Mouse (Mus musculus) MEL (cell line): Measurements from ENCODE around the gene Prkci. TPM values are rescaled to one million over a fixed set of nuclear protein-coding genes. Genes with fewer than 3 reads are reported as not detected.

ENCODE experiments used
- DNase-seq: peaks from one replicate; pipeline ENCODE4 v3.0.0; 2011; ENCODE audit warnings: low read depth, low spot score
- H3K27ac ChIP-seq: 2 replicates; pipeline ENCODE4 v1.5.1; 2012; ENCODE audit warnings: low read depth, mild to moderate bottlenecking, control low read depth, low read length, moderate library complexity; ENCODE audit not compliant: control insufficient read depth
- H3K27me3 ChIP-seq, 2 experiments: fragments of 150-350 bp in 1 of 2; sonication (generic) in 1 of 2; 2 replicates each; pipeline ENCODE4 v1.6.1; 2012; ENCODE audit warnings: low read length in 2 of 2, mild to moderate bottlenecking in 2 of 2, improper control_type of control experiment in 1 of 2, moderate library complexity in 1 of 2; ENCODE audit not compliant: insufficient read depth in 2 of 2, control insufficient read depth in 1 of 2
- H3K36me3 ChIP-seq, 2 experiments: 2 replicates each; pipeline ENCODE4 v1.6.1; 2012 to 2014; ENCODE audit warnings: low read length in 2 of 2, improper control_type of control experiment in 1 of 2, inconsistent platforms in 1 of 2, mild to moderate bottlenecking in 1 of 2; ENCODE audit not compliant: insufficient read depth in 2 of 2, control insufficient read depth in 1 of 2
- H3K4me1 ChIP-seq, 2 experiments: fragments of 150-350 bp in 1 of 2; sonication (generic) in 1 of 2; 2 replicates each; pipeline ENCODE4 v1.6.1; 2012; ENCODE audit warnings: low read length in 2 of 2, improper control_type of control experiment in 1 of 2, mild to moderate bottlenecking in 1 of 2; ENCODE audit not compliant: insufficient read depth in 2 of 2, control insufficient read depth in 1 of 2
- H3K4me3 ChIP-seq, 2 experiments: fragments of 150-350 bp in 1 of 2; sonication (generic) in 1 of 2; 2 replicates each; pipeline ENCODE4 v1.5.1; 2012; ENCODE audit warnings: low read depth in 2 of 2, low read length in 2 of 2, mild to moderate bottlenecking in 2 of 2, moderate library complexity in 2 of 2, control low read depth in 1 of 2, improper control_type of control experiment in 1 of 2; ENCODE audit not compliant: control insufficient read depth in 1 of 2, insufficient read depth in 1 of 2
- H3K79me2 ChIP-seq: 2 replicates; pipeline ENCODE4 v1.6.1; 2012; ENCODE audit warnings: mild to moderate bottlenecking, low read length, moderate library complexity; ENCODE audit not compliant: control insufficient read depth, poor library complexity, insufficient read depth
- H3K9ac ChIP-seq: 2 replicates; pipeline ENCODE4 v1.6.1; 2012; ENCODE audit warnings: low read depth, mild to moderate bottlenecking, control low read depth, low read length, moderate library complexity; ENCODE audit not compliant: control insufficient read depth, poor library complexity, severe bottlenecking
- H3K9me3 ChIP-seq: fragments of 150-350 bp; sonication (generic); replicated peaks from 2 replicates; pipeline ENCODE4 v1.6.1; 2012; ENCODE audit warnings: mild to moderate bottlenecking, low read length, improper control_type of control experiment, moderate library complexity; ENCODE audit not compliant: insufficient read depth
- CHD1 ChIP-seq: IDR thresholded peaks from 2 replicates; pipeline ENCODE4 v1.6.1; 2012; ENCODE audit warnings: low read depth, mild to moderate bottlenecking, inconsistent platforms, low read length, improper control_type of control experiment
- CTCF ChIP-seq, 3 experiments: IDR thresholded peaks in 2 of 3; conservative IDR thresholded peaks in 1 of 3; 2 replicates each; pipeline ENCODE4 v1.5.1; 2011 to 2012; ENCODE audit warnings: low read length in 3 of 3, low read depth in 2 of 3, mild to moderate bottlenecking in 2 of 3, improper control_type of control experiment in 1 of 3, inconsistent platforms in 1 of 3, mixed read lengths in 1 of 3, moderate library complexity in 1 of 3; ENCODE audit not compliant: control insufficient read depth in 1 of 3, insufficient read depth in 1 of 3, poor library complexity in 1 of 3, severe bottlenecking in 1 of 3
- EP300 ChIP-seq, 2 experiments: IDR thresholded peaks; 2 replicates each; pipeline ENCODE4 v1.6.1; 2011; ENCODE audit warnings: improper control_type of control experiment in 2 of 2, low read length in 2 of 2, low read depth in 1 of 2, mild to moderate bottlenecking in 1 of 2
- POLR2A ChIP-seq, 2 experiments: IDR thresholded peaks; 2 replicates each; pipeline ENCODE4 v1.6.1; 2011 to 2012; ENCODE audit warnings: low read length in 2 of 2, mild to moderate bottlenecking in 2 of 2, control low read depth in 1 of 2, improper control_type of control experiment in 1 of 2, low read depth in 1 of 2, moderate library complexity in 1 of 2; ENCODE audit not compliant: control insufficient read depth in 1 of 2, insufficient read depth in 1 of 2, poor library complexity in 1 of 2
- RCOR1 ChIP-seq: IDR thresholded peaks from 2 replicates; pipeline ENCODE4 v1.6.1; 2012; ENCODE audit warnings: low read depth, mild to moderate bottlenecking, inconsistent platforms, low read length, improper control_type of control experiment
- SIN3A ChIP-seq: IDR thresholded peaks from 2 replicates; pipeline ENCODE4 v1.6.1; 2012; ENCODE audit warnings: low read length, improper control_type of control experiment, inconsistent platforms
- TAL1 ChIP-seq: IDR thresholded peaks from 2 replicates; pipeline ENCODE4 v1.6.1; 2012; ENCODE audit warnings: mild to moderate bottlenecking, inconsistent platforms, low read length, moderate library complexity, mixed read lengths
- TCF12 ChIP-seq: IDR thresholded peaks from 2 replicates; pipeline ENCODE4 v1.6.1; 2014; ENCODE audit warnings: low read depth, mild to moderate bottlenecking, inconsistent platforms, low read length, improper control_type of control experiment, moderate library complexity
- UBTF ChIP-seq: IDR thresholded peaks from 2 replicates; pipeline ENCODE4 v1.6.1; 2012; ENCODE audit warnings: low read depth, mild to moderate bottlenecking, inconsistent platforms, low read length, improper control_type of control experiment, moderate library complexity, borderline replicate concordance; ENCODE audit not compliant: insufficient read depth
- USF2 ChIP-seq, 2 experiments: IDR thresholded peaks; 2 replicates each; pipeline ENCODE4 v1.6.1; 2011 to 2012; ENCODE audit warnings: improper control_type of control experiment in 2 of 2, low read length in 2 of 2, borderline replicate concordance in 1 of 2, inconsistent platforms in 1 of 2, low read depth in 1 of 2, mild to moderate bottlenecking in 1 of 2; ENCODE audit not compliant: insufficient read depth in 1 of 2
- ZC3H11A ChIP-seq: IDR thresholded peaks from 2 replicates; pipeline ENCODE4 v1.6.1; 2012; ENCODE audit warnings: low read depth, mild to moderate bottlenecking, inconsistent platforms, low read length, improper control_type of control experiment
- ZKSCAN1 ChIP-seq: IDR thresholded peaks from 2 replicates; pipeline ENCODE4 v1.6.1; 2012; ENCODE audit warnings: low read depth, mild to moderate bottlenecking, inconsistent platforms, low read length, improper control_type of control experiment, moderate library complexity
- ZNF384 ChIP-seq: IDR thresholded peaks from 2 replicates; pipeline ENCODE4 v1.6.1; 2012; ENCODE audit warnings: low read depth, mild to moderate bottlenecking, inconsistent platforms, low read length, improper control_type of control experiment
- polyA plus RNA-seq, 2 experiments: library from polyadenylated mRNA; stranded (reverse) in 1 of 2; unstranded in 1 of 2; fragments of >175 nt in 1 of 2; fragments of >200 nt in 1 of 2; gene quantifications; 2 replicates each; pipeline versions ENCODE4 v1.2.1 to v1.2.4; 2012; ENCODE audit warnings: low replicate concordance in 2 of 2, low read depth in 1 of 2; ENCODE audit not compliant: insufficient read length in 2 of 2, insufficient read depth in 1 of 2, missing spikeins in 1 of 2
- total RNA-seq: library from RNA; depleted of rRNA; stranded (reverse); fragments of 300-350 nt; gene quantifications from 2 replicates; pipeline ENCODE4 v1.2.3, GENCODE M21; 2012

Gene Prkci
- total and polyA plus RNA-seq, 3 experiments, result 9.0 to 18.3 TPM; not detected in 1

- no peak for DNase-seq
- no peaks in the 10 kb centered on the region for H3K4me1 ChIP-seq
- no peak for TF ChIP-seq ZKSCAN1
- no peak for TF ChIP-seq CTCF (IDR thresholded peaks at IDR 0.05 in 2 of 3, conservative IDR thresholded peaks at IDR 0.05 in 1 of 3; ENCODE audit: control insufficient read depth in 1 of 3, insufficient read depth in 1 of 3, low read depth in 2 of 3, low read length in 3 of 3, poor library complexity in 1 of 3, severe bottlenecking in 1 of 3)
- TF ChIP-seq USF2 (IDR thresholded peaks at IDR 0.05; ENCODE audit: borderline replicate concordance in 1 of 2, insufficient read depth in 1 of 2, low read depth in 1 of 2, low read length in 2 of 2), result no peak
- no peak for TF ChIP-seq EP300 (IDR thresholded peaks at IDR 0.05; ENCODE audit: low read depth in 1 of 2, low read length in 2 of 2)
- TF ChIP-seq, all 39 proteins: peak for 0
- H3K9ac ChIP-seq, result no peak overlapping the region
- no peaks in the 10 kb centered on the region for H3K9me3 ChIP-seq
- H3K36me3 ChIP-seq, result no peaks in the 10 kb centered on the region
- no peaks in the 10 kb centered on the region for H3K79me2 ChIP-seq
- H3K4me3 ChIP-seq, result no peak overlapping the region
- no peaks in the 10 kb centered on the region; a peak in 1 of 4 replicates for H3K27me3 ChIP-seq
- H3K27ac ChIP-seq, result no peak overlapping the region
Measured at GRCm38 (mm10) chr3:31075808-31076207, 80.3 kb downstream of the Prkci start.

- H3K27me3 ChIP-seq, result peaks cover 0 to 2% of the 10 kb centered on the region in 2 experiments; a peak in 3 of 4 replicates
- H3K36me3 ChIP-seq, result no peaks in the 10 kb centered on the region
- H3K79me2 ChIP-seq, result no peaks in the 10 kb centered on the region
- H3K4me3 ChIP-seq, result no peak overlapping the region
- TF ChIP-seq CHD1 (no peak), RCOR1 (no peak), UBTF (no peak), POLR2A (IDR thresholded peaks at IDR 0.05; ENCODE audit: control insufficient read depth in 1 of 2, insufficient read depth in 1 of 2, low read depth in 1 of 2, low read length in 2 of 2, poor library complexity in 1 of 2) (no peak), ZNF384 (no peak), TCF12 (no peak), CTCF (IDR thresholded peaks at IDR 0.05 in 2 of 3, conservative IDR thresholded peaks at IDR 0.05 in 1 of 3; ENCODE audit: control insufficient read depth in 1 of 3, insufficient read depth in 1 of 3, low read depth in 2 of 3, low read length in 3 of 3, poor library complexity in 1 of 3, severe bottlenecking in 1 of 3) (no peak), TAL1 (no peak), SIN3A (no peak), ZC3H11A (no peak)
- H3K4me1 ChIP-seq, result no peaks in the 10 kb centered on the region
- H3K27ac ChIP-seq, result no peak overlapping the region
- H3K9me3 ChIP-seq, result no peaks in the 10 kb centered on the region
- no peak for DNase-seq
- H3K9ac ChIP-seq, result no peak overlapping the region
Measured at GRCm38 (mm10) chr3:31077068-31077703, 81.6 kb downstream of the Prkci start.
